In genomic region chr19:23034933-23035332, GRCm38 (mm10) we compare ENCODE assay signal across 7 mouse cellular contexts.
DNase-seq lines count a peak whose midpoint lies in the region; ATAC-seq and TF ChIP-seq lines count a peak whose summit lies in the region.

No protein-coding gene starts in this region.

- peak; percentile 76 for ATAC-seq in lung, postnatal 0 days
- ATAC-seq in activated CD4-positive, CD25-positive, alpha-beta regulatory T cell, adult 4 months = no peak
- no peak; the same call in 1 of the 2 replicates for ATAC-seq in hindbrain, embryonic 16.5 days
- no peak for ATAC-seq in forebrain, embryonic 15.5 days (replicated peaks)

- no peak for TF ChIP-seq CTCF in lung, postnatal 0 days (IDR thresholded peaks at IDR 0.05)

- H3K9me3 ChIP-seq in lung, postnatal 0 days (ENCODE audit: low read length) = no peaks in the 10 kb centered on the region
- H3K9me3 ChIP-seq in hindbrain, embryonic 16.5 days (ENCODE audit: control insufficient read depth, low read length) = no peaks in the 10 kb centered on the region
- H3K9me3 ChIP-seq in forebrain, embryonic 15.5 days = no peaks in the 10 kb centered on the region

- H3K27me3 ChIP-seq in lung, postnatal 0 days (replicated peaks; ENCODE audit: insufficient read depth, low read length) = no peaks in the 10 kb centered on the region
- no peaks in the 10 kb centered on the region for H3K27me3 ChIP-seq in hindbrain, embryonic 16.5 days (replicated peaks; ENCODE audit: control insufficient read depth, insufficient read depth, low read length)
- H3K27me3 ChIP-seq in forebrain, embryonic 15.5 days = no peaks in the 10 kb centered on the region

- no peak overlapping the region for H3K4me3 ChIP-seq in lung, postnatal 0 days (ENCODE audit: low read depth, low read length)
- no peak overlapping the region for H3K4me3 ChIP-seq in hindbrain, embryonic 16.5 days (ENCODE audit: low read length)
- no peak overlapping the region for H3K4me3 ChIP-seq in forebrain, embryonic 15.5 days

- WGBS in lung, postnatal 0 days = 72% methylated on average over 4 of the region's 4 CpGs
- WGBS in hindbrain, embryonic 16.5 days = 95% methylated on average over 4 of the region's 4 CpGs
- WGBS in forebrain, embryonic 15.5 days = 90% methylated on average over 4 of the region's 4 CpGs

- no peak overlapping the region for H3K9ac ChIP-seq in lung, postnatal 0 days (replicated peaks; ENCODE audit: low read depth)
- H3K9ac ChIP-seq in hindbrain, embryonic 16.5 days (ENCODE audit: low read depth, low read length) = no peak overlapping the region
- H3K9ac ChIP-seq in forebrain, embryonic 15.5 days (replicated peaks) = no peak overlapping the region

- H3K27ac ChIP-seq in lung, postnatal 0 days (ENCODE audit: low read length) = peak overlapping the region; percentile 59
- no peak overlapping the region for H3K27ac ChIP-seq in hindbrain, embryonic 16.5 days (ENCODE audit: low read depth, low read length)
- H3K27ac ChIP-seq in forebrain, embryonic 15.5 days (replicated peaks) = no peak overlapping the region

- peak; percentile 55 for TF ChIP-seq EP300 in lung, postnatal 0 days (IDR thresholded peaks at IDR 0.05)

- DNase-seq in urinary bladder, adult 2 months (ENCODE audit: low spot score) = peak; percentile 26
- DNase-seq in urinary bladder, postnatal 10 days (ENCODE audit: low spot score) = no peak
- DNase-seq in gastrocnemius, postnatal 36 days = peak; percentile 85 to 92
- peak; percentile 80 for DNase-seq in lung, postnatal 0 days (ENCODE audit: low spot score)

- H3K4me1 ChIP-seq in lung, postnatal 0 days (ENCODE audit: insufficient read depth, low read depth, low read length) = no peaks in the 10 kb centered on the region
- H3K4me1 ChIP-seq in hindbrain, embryonic 16.5 days (ENCODE audit: control insufficient read depth, insufficient read depth, low read depth, low read length) = no peaks in the 10 kb centered on the region
- H3K4me1 ChIP-seq in forebrain, embryonic 15.5 days = no peaks in the 10 kb centered on the region

- no peaks in the 10 kb centered on the region for H3K36me3 ChIP-seq in lung, postnatal 0 days (ENCODE audit: insufficient read depth, low read length)
- H3K36me3 ChIP-seq in hindbrain, embryonic 16.5 days (ENCODE audit: control insufficient read depth, insufficient read depth, low read length) = no peaks in the 10 kb centered on the region
- H3K36me3 ChIP-seq in forebrain, embryonic 15.5 days = no peaks in the 10 kb centered on the region

- no peak overlapping the region for H3K4me2 ChIP-seq in lung, postnatal 0 days (replicated peaks; ENCODE audit: low read depth, low read length)
- no peak overlapping the region for H3K4me2 ChIP-seq in hindbrain, embryonic 16.5 days (ENCODE audit: low read length)
- no peak overlapping the region for H3K4me2 ChIP-seq in forebrain, embryonic 15.5 days (replicated peaks)

- intact Hi-C loops in gastrocnemius, postnatal 36 days (cut with DNase I) = no loop called here
